Mouse (Mus musculus) heart, embryonic 15.5 days (tissue): Measurements from ENCODE around the gene Bckdk. TPM values are rescaled to one million over a fixed set of nuclear protein-coding genes. Genes with fewer than 3 reads are reported as not detected.

ENCODE experiments used
- ATAC-seq: fragments of 200-750 bp; cut with Nextera tagmentation; replicated peaks from 2 replicates; pipeline ENCODE4 v1.8.0; 2017; ENCODE audit warnings: low read depth, moderate TSS enrichment; ENCODE audit not compliant: insufficient number of reproducible peaks, insufficient read depth, low FRiP score
- H3K27ac ChIP-seq: fragments of 300-500 bp; sonication (generic); 2 replicates; pipeline ENCODE4 v1.5.1; 2015; ENCODE audit warnings: mild to moderate bottlenecking, inconsistent platforms
- H3K27me3 ChIP-seq: fragments of 300-500 bp; sonication (generic); 2 replicates; pipeline ENCODE4 v1.6.1; 2015; ENCODE audit warnings: inconsistent platforms
- H3K36me3 ChIP-seq: fragments of 300-500 bp; sonication (generic); 2 replicates; pipeline ENCODE4 v1.6.1; 2015; ENCODE audit warnings: mild to moderate bottlenecking, inconsistent platforms
- H3K4me1 ChIP-seq: fragments of 300-500 bp; sonication (generic); replicated peaks from 2 replicates; pipeline ENCODE4 v1.6.1; 2015; ENCODE audit warnings: inconsistent platforms
- H3K4me2 ChIP-seq: fragments of 300-500 bp; sonication (generic); 2 replicates; pipeline ENCODE4 v1.6.1; 2015; ENCODE audit warnings: inconsistent platforms, mild to moderate bottlenecking, moderate library complexity
- H3K4me3 ChIP-seq: fragments of 300-500 bp; sonication (generic); 2 replicates; pipeline ENCODE4 v1.5.1; 2015; ENCODE audit warnings: mild to moderate bottlenecking, inconsistent platforms
- H3K9ac ChIP-seq: fragments of 300-500 bp; sonication (generic); 2 replicates; pipeline ENCODE4 v1.6.1; 2015; ENCODE audit warnings: mild to moderate bottlenecking, inconsistent platforms
- H3K9me3 ChIP-seq: fragments of 300-500 bp; sonication (generic); replicated peaks from 2 replicates; pipeline ENCODE4 v1.6.1; 2016; ENCODE audit warnings: inconsistent platforms
- WGBS: fragments of 180-500 bp; shearing (Covaris S2); methylation state at CpG from one replicate; pipeline ENCODE4 v1.1.7; 2015; ENCODE audit warnings: mixed read lengths; 5-methylcytosine and 5-hydroxymethylcytosine counted together
- polyA plus RNA-seq: library from polyadenylated mRNA; unstranded; fragments of >200 nt; fragmentation: Nextera tagmentation; extraction: Ambion mirVana; gene quantifications from 2 replicates; pipeline ENCODE4 v1.2.1, GENCODE M21; 2015

Bckdk gene
- polyA plus RNA-seq = 122 and 145 TPM in 2 replicates

- 6% methylated on average over 38 of the region's 38 CpGs for WGBS
- peak within 1 kb of the TSS; percentile 91 for H3K9ac ChIP-seq
- ATAC-seq = peak; percentile 83
- H3K4me2 ChIP-seq = peak within 1 kb of the TSS; percentile 84
- H3K4me1 ChIP-seq = peaks cover 15% of the 10 kb centered on the region
- H3K36me3 ChIP-seq = peaks cover 36% of the 10 kb centered on the region
- peak within 1 kb of the TSS; percentile 86 for H3K27ac ChIP-seq
- H3K27me3 ChIP-seq = no peaks in the 10 kb centered on the region
- H3K9me3 ChIP-seq = no peaks in the 10 kb centered on the region
- peak within 1 kb of the TSS; percentile 91 for H3K4me3 ChIP-seq
These were observed at the start of gene Bckdk for GRCm38 (mm10) chr7:127903971-127904796. Gene Bckdk (plus strand): TSS chr7:127904082.

GRCm38 (mm10) chr7:127858258-127858657 lies 45.6 kb upstream of the Bckdk start:
- 83% methylated on average over 6 of the region's 6 CpGs for WGBS

GRCm38 (mm10) chr7:127866434-127866833 lies 37.4 kb upstream of the Bckdk start:
- no peak overlapping the region for H3K27ac ChIP-seq
- no peaks in the 10 kb centered on the region for H3K27me3 ChIP-seq
- ATAC-seq = no peak
- WGBS = 93% methylated on average over 12 of the region's 12 CpGs
- peaks cover 10% of the 10 kb centered on the region for H3K4me1 ChIP-seq
- no peak overlapping the region for H3K9ac ChIP-seq
- no peak overlapping the region for H3K4me3 ChIP-seq
- H3K4me2 ChIP-seq = no peak overlapping the region
- peaks cover 24% of the 10 kb centered on the region for H3K36me3 ChIP-seq
- no peaks in the 10 kb centered on the region for H3K9me3 ChIP-seq

More at GRCm38 (mm10) chr7:127858258-127858657, 45.6 kb upstream of the Bckdk start:
- H3K4me1 ChIP-seq = no peaks in the 10 kb centered on the region
- no peaks in the 10 kb centered on the region for H3K27me3 ChIP-seq
- ATAC-seq = no peak
- H3K27ac ChIP-seq = no peak overlapping the region
- no peak overlapping the region for H3K4me2 ChIP-seq
- H3K9ac ChIP-seq = no peak overlapping the region
- H3K36me3 ChIP-seq = no peaks in the 10 kb centered on the region
- no peak overlapping the region for H3K4me3 ChIP-seq
- H3K9me3 ChIP-seq = no peaks in the 10 kb centered on the region

- WGBS = 95% methylated on average over 18 of the region's 18 CpGs
- Histone ChIP-seq H3K9ac (no peak overlapping the region), H3K36me3 (peaks cover 24% of the 10 kb centered on the region), H3K4me2 (no peak overlapping the region), H3K27me3 (no peaks in the 10 kb centered on the region), H3K9me3 (no peaks in the 10 kb centered on the region), H3K27ac (no peak overlapping the region), H3K4me1 (peaks cover 10% of the 10 kb centered on the region), H3K4me3 (no peak overlapping the region)
- ATAC-seq = no peak
These were observed 36.2 kb upstream of the Bckdk start for GRCm38 (mm10) chr7:127867641-127868040.

GRCm38 (mm10) chr7:127869149-127869810 lies 34.6 kb upstream of the Bckdk start:
- Histone ChIP-seq H3K27me3 (no peaks in the 10 kb centered on the region), H3K36me3 (peaks cover 24% of the 10 kb centered on the region), H3K4me2 (no peak overlapping the region), H3K4me1 (peaks cover 17% of the 10 kb centered on the region), H3K27ac (peak overlapping the region; percentile 31; the same call in 1 of the 2 replicates), H3K4me3 (no peak overlapping the region), H3K9ac (no peak overlapping the region), H3K9me3 (no peaks in the 10 kb centered on the region)
- 0 out of 2 replicates have a peak, but pooled peaks have one; percentile 43 for ATAC-seq
- WGBS = 56% methylated on average over 3 of the region's 3 CpGs

- Histone ChIP-seq H3K4me3 (no peak overlapping the region), H3K9me3 (no peaks in the 10 kb centered on the region), H3K27ac (no peak overlapping the region), H3K36me3 (peaks cover 24% of the 10 kb centered on the region), H3K9ac (no peak overlapping the region), H3K27me3 (no peaks in the 10 kb centered on the region), H3K4me2 (no peak overlapping the region), H3K4me1 (peaks cover 25% of the 10 kb centered on the region)
- no peak for ATAC-seq
- 81% methylated on average over 5 of the region's 5 CpGs for WGBS
These were observed 33.6 kb upstream of the Bckdk start for GRCm38 (mm10) chr7:127870136-127870821.

- Histone ChIP-seq H3K36me3 (peaks cover 19% of the 10 kb centered on the region), H3K4me1 (peaks cover 25% of the 10 kb centered on the region), H3K9me3 (no peaks in the 10 kb centered on the region), H3K4me2 (peak overlapping the region; percentile 86), H3K27ac (peak overlapping the region; percentile 99), H3K4me3 (peak overlapping the region; percentile 88), H3K27me3 (no peaks in the 10 kb centered on the region), H3K9ac (peak overlapping the region; percentile 96)
- ATAC-seq = no peak; the same call in 1 of the 2 replicates
- 3% methylated on average over 20 of the region's 20 CpGs for WGBS
These were observed 28.9 kb upstream of the Bckdk start for GRCm38 (mm10) chr7:127874812-127875626.

- peak; percentile 95 for ATAC-seq
- Histone ChIP-seq H3K36me3 (peaks cover 25% of the 10 kb centered on the region), H3K27ac (peak overlapping the region; percentile 99), H3K4me2 (peak overlapping the region; percentile 86), H3K4me3 (peak overlapping the region; percentile 88), H3K4me1 (peaks cover 25% of the 10 kb centered on the region), H3K9ac (peak overlapping the region; percentile 96), H3K27me3 (no peaks in the 10 kb centered on the region), H3K9me3 (no peaks in the 10 kb centered on the region)
- under 1% methylated on average over 43 of the region's 43 CpGs for WGBS
These were observed 28.3 kb upstream of the Bckdk start for GRCm38 (mm10) chr7:127875627-127876001.

- Histone ChIP-seq H3K4me2 (peak within 1 kb of the TSS; percentile 86), H3K4me3 (peak within 1 kb of the TSS; percentile 88), H3K36me3 (peaks cover 30% of the 10 kb centered on the region), H3K4me1 (peaks cover 25% of the 10 kb centered on the region), H3K27ac (peak within 1 kb of the TSS; percentile 99), H3K27me3 (no peaks in the 10 kb centered on the region), H3K9me3 (no peaks in the 10 kb centered on the region), H3K9ac (peak within 1 kb of the TSS; percentile 96)
- WGBS = under 1% methylated on average over 41 of the region's 41 CpGs
- ATAC-seq = peak; percentile 88
These were observed 27.8 kb upstream of the Bckdk start, which contains the start of gene Zfp646 for GRCm38 (mm10) chr7:127876041-127876466. Gene Zfp646 (plus strand): TSS chr7:127876221.

GRCm38 (mm10) chr7:127876467-127877348 lies 27.2 kb upstream of the Bckdk start, which contains the start of gene Zfp668:
Gene Zfp668 (minus strand): TSS chr7:127876828.
- WGBS = under 1% methylated on average over 60 of the region's 60 CpGs
- peak; percentile 49 for ATAC-seq

More at GRCm38 (mm10) chr7:127876467-127877348, 27.2 kb upstream of the Bckdk start, which contains the start of gene Zfp668:
- H3K9ac ChIP-seq = peak within 1 kb of the TSS; percentile 96
- H3K4me2 ChIP-seq = peak within 1 kb of the TSS; percentile 86
- H3K4me1 ChIP-seq = peaks cover 25% of the 10 kb centered on the region
- H3K27ac ChIP-seq = peak within 1 kb of the TSS; percentile 99
- H3K36me3 ChIP-seq = peaks cover 36% of the 10 kb centered on the region
- no peaks in the 10 kb centered on the region for H3K27me3 ChIP-seq
- H3K9me3 ChIP-seq = no peaks in the 10 kb centered on the region
- peak within 1 kb of the TSS; percentile 88 for H3K4me3 ChIP-seq
